Mouse (Mus musculus): ENCODE results near the gene Rad51b. TPM values are rescaled to one million over a fixed set of nuclear protein-coding genes. Genes with fewer than 3 reads are reported as not detected.

Gene Rad51b
- total RNA-seq, 4 experiments from 2014 or later, result 0.71 to 0.95 (median 0.78) TPM

DNA sequence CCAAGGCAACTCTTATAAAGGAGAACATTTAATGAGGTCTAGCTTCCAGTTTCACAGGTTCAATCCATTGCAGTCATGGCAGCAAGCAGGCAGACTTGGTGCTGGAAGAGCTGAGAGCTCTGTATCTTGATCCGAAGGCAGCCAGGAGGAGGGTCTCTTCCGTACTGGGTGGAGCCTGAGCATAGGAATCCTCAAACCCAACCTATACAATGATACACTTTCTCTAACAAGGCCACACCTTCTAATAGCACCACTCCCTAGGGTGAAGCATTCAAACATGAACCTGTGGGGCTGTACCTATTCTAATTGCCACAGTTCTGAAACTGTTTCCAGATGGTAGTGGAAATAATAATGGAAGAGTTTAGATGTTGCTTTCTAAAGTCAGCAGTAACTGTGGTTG lies 33.5 kb downstream of the Rad51b start:
- DNase-seq (ENCODE audit: low spot score), result no peak

DNA sequence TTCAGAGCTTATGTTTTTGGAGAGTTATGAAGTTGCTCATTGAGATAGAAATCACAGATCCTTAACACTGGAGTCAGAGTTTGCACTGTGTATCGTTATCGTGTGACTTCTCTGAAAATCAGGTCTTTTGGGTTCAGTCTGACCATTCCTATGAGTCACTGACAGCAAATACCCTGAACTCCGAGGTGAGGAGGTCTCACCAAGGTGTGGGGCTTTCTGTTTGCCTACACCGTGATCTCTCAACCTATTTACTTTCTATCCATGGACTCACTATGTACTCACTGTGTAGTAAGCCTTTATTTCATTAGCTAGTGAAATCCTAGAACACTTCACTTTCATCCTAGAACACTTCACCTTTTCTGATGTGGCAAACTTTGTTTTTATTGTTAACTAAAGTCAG lies 34.6 kb downstream of the Rad51b start:
- no peak for DNase-seq (ENCODE audit: low spot score)

DNA sequence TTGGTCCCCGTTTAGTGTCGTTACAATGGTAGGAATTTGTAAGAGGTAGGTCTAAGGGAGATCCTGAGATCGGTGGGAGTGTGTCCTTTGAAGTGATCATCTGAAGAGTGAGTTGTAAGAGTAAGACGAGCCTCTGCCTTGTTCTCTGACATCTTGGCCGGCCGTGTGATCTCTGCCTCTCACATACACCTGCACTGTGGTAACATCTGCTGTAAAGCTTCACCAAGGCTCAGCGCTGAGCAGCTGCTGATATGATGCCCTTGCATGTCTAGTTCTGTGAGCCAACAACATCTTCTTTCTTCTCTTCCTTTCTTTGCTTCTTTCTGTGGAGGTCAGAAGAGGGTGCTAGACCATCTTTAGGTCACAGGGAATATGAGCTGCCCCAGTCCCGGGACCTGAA lies 41.7 kb downstream of the Rad51b start:
- DNase-seq (ENCODE audit: low spot score), result no peak

DNA sequence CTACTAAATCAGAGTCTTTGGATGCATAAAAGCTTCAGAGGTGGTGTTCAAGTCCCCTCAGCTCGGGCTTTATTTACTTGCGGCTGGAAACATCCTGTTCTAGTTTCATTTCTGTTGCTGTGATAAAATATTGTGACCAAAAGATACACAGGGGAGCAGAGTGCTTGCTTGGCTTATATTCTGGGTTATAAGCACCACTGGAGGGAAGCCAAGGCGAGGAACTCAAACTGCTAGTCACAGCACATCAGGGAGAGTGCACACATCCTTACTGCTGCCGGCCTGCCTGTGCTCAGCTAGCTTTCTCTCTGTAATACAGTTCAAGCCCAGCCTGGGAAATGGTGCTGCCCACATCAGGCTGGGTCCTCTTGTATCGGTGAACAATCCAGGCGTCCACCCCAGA lies 43.4 kb downstream of the Rad51b start:
- DNase-seq (ENCODE audit: low spot score), result no peak

DNA sequence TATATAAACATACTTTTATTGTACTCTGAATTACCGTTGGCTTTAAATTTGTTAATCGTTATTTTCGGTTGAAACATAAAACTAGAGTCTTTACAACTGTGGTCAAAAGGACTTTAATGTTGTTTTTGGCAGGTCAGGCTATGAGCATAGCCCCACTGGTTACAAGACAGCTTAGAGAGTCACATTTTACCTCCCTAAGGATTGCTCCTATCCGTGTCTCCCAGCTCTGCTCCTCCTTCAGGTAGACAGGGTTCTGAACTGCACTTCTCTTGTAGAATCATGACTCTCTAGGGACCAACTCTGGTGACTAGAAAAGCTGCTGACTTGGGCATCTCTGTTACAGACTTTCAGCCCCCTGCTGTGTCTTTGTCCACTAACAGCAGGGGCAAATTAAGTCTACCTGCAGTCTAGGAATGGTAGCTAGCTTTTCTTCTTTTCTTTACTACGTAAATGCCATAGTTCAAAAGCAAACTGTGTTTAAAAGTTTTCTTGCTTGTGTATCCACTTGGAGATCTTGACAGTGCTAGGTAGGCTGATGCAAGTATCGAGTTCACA lies 44.3 kb downstream of the Rad51b start:
- no peak for DNase-seq (ENCODE audit: low spot score)

DNA sequence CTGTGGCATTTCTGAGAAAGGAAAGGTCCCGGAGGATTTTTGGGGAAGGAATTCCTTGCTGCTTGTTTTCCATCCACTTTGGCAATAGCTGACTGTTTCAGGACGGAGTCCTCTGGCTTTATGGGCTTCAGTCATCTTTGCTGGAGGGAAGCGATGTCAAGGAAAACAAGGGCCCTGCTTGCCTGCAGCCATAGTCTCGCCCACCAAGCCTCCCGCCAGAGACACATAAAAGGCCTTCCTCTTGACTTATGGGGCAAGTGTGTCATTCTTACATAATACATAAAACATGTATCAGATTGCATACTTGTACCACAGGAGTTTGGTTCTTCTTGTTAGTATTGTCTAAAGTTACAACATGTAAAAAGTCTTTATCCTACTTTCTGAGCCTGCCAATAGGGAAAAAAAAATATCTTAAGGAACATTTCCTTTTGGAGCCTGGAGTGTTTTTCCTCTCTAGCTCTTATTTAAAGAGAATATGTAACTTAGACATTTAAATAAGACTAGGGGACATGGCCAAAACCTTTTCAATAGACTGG lies 49.2 kb downstream of the Rad51b start:
- no peak for DNase-seq (ENCODE audit: low spot score)

DNA sequence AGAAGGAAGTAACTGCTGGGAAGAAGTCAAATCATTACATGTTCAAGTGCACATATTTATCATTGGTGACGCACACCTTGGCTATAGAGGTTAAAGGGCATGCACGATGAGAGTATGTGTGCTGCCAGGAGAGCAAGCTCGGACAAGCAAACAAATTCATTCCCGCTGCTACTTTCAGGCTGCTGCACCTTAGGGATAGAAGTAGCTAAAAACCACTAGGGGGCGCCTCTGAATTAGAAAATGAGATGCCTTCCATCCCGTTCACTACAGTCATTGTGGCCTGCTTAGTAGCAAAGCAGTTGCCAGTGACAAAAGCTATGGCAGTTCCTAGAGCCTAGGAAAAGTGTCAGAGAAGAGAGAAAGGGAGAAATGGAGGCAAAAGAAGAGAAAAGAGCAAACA lies 50.6 kb downstream of the Rad51b start:
- DNase-seq (ENCODE audit: low spot score), result peak; percentile 75

DNA sequence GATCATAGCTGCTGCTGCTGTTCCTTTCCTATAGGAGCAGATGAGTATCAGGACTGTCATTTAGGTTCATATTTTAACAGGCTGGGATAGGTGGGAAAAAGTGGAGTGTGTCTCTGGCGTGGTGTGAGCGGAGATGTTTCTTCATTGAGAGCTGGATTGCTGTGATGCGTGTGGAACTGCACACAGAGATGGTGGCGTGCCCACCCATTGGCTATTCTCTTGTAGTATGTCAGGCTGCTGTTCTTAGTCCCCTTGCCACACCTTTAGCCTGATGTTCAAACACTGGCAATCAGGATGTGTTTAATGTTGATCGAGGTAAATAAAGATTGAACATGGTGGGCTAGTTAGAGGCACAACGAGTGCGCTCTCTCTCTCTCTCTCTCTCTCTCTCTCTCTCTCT lies 54.4 kb downstream of the Rad51b start:
- DNase-seq (ENCODE audit: low spot score), result no peak

DNA sequence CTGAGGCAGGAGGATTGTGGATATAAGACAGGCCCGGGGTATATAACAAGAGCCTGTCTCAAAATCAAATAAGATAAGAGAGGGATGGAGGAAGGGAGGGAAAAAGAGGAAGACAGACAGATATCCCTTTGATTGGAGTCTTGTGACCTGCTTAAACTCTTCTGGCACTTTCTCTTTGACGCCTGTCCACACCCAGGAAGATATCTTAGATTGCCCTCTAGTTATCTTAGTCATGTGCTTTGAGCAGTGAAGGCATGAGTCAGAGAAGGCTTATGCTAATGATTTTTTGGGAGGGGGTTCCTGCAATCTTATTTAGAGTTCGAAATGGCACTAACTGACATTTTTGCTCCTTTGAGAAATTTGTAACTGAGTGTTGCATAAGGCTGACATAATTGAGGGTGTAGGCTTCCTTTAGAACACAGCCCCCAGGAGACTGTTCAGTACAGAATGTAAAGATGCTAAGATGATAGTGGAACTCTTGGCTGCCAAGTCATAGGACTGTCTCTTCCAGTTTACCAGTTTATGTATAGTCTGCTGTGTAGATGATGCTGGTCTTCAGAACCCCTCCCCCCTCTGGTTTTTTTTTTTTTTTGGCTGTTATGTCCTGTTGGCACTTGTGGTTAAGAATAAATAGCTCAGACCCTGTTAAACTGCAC lies 55.1 kb downstream of the Rad51b start:
- DNase-seq (ENCODE audit: low spot score), result no peak

DNA sequence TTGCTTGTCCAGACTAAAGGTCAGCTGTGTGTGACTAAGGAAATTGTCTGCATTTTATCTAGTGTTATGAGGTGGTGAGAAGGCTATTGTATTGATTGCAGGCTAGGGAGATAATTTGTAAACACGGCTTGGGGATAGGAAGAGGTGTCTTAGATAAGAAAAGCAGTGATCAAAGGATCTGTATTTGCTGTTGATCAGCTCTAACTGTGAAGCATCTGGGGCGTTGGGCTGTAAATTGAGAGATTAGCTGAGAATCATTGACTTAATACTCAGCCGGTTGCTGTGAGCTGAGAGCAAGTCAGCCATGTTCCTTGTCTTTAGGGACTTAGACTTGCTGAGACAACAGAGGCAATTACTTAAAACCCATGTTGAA lies 55.6 kb downstream of the Rad51b start:
- no peak for DNase-seq (ENCODE audit: low spot score)

DNA sequence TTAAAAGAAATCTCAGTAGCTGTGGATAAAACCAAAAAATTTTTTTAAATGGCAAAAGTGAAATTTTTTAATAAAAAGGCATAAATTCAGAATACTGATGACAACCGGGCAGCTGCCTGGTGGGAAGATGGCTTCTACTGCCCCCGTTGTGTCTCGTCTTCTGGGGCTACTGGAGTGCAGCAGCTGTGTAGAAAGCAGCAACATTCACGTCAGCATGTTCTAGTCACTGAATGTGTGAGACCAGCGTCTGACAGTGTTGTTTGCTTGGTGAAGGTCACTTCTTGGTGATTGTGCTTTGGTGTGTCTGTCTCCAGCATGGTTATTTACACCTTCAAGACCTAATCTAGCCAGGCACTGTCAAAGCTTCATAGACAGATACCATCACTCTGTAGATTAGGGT lies 56.3 kb downstream of the Rad51b start:
- no peak for DNase-seq (ENCODE audit: low spot score)

DNA sequence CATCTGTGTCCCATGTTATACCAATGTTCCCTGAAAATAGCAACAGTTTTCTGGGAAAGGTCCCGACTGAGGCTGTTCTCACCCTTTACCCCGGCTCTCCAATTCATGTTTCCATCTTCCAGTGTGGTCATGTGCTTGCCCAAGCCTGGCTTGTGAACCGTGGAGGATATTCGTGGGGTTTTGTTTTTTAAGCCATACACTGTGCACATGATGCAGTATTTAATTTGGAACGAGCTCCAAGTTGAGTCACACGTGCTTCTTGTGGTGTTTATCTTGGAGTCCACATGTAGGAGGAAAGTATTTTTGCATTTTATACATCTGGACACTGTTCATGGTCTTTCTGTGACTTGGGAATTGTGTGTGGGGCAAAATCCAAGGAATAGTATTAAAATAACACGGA lies 57.5 kb downstream of the Rad51b start:
- DNase-seq (ENCODE audit: low spot score), result no peak

DNA sequence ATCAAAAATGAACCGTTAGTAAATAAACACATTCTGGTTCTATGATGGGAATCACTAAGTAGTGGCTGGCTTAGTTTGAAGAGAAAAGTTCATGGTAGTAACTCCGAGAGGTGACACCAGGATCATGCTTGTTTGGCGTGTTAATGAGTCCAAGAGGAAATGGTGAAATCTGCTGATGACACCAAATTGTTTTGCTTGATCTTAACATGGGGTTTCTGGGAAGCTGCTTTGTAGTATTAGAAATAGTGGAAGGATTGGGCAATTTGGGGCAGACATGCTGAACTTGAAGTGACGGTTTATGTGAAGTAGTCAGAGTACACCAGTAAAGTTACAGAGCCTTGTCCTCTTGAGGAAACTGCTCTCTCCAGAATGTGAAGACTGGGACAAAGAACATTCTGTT lies 59.1 kb downstream of the Rad51b start:
- no peak for DNase-seq (ENCODE audit: low spot score)

DNA sequence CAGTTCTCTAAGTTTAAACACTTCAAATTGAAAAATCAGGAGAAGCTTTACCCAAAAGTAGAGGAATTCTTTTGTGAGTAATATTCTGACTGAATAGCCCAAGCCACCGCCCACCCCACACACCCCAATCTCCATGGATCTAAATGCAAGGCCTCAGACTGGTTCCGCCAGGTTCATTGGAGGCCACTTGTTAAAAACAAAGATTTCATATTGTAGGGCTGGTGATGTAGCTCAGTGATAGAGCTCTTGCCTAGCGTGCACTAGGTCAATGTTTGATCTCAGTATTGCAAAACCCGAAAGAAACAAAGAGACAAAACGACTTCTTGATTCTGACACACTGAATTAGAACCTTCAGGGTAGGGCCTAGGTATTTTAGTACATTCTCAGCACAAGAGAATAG lies 60.5 kb downstream of the Rad51b start:
- no peak for DNase-seq (ENCODE audit: low spot score)

DNA sequence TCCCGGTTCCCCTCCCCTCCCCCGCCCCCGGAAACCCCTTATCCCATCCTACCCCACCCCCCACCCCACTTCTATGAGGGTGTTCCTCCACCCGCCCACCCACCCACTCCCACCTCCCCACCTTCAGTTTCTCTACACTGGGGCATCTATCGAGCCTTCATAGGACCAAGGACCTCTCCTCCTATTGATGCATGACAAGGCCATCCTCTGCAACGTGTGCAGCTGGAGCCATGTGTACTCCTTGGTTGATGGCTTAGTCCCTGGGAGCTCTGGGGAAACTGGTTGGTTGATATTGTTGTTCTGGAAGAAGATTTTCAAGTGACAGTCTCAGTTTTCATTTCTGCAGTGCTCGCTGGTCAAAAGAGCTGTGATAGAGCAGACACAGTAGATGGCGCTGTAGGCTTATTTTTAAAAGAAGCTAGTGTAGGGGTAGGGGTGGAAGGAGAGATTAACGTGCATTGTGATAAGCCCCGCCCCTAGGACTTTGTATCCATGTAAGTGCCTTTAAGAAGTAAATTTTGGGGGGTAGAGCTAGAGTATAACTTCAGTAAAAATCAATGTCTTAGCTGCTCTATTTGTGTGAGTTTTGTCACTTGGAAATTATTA lies 61.6 kb downstream of the Rad51b start:
- peak; percentile 68 for DNase-seq (ENCODE audit: low spot score)

DNA sequence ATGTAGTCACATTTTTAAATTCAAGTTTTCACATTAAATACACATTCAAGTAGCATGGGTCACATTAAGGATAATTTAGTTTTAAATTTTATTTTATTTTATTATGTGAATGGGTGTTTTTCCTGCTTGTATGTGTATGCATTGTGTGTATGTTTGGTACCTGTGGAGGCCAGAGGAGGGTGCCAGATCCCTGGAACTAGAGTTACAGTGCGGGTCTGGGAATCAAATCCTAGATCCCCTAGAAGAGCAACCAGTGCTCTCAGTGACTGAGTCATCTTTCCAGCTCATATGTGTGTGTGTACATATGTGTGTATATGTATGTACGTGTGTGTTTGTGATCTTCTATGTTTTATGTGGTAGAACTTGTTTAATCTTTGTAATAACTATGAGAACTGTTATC lies 62.3 kb downstream of the Rad51b start:
- no peak for DNase-seq (ENCODE audit: low spot score)

DNA sequence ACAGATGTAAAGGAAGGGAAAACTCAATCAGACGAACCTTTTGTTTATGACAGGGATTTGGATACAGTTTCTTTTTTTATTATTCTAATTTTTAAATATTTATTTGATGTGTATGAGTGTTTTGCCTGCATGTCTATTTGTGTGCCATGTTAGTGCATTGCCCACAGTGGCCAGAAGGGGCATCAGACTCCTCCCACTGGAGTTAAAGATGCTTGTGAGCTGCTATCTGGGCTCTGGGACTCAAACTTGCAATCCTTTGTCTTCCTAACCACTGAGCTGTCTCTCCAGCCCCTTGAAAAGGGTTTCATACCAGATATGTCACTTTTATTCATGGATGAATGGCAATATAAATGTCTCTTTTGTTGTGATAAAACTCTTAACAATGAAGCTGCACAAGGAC lies 65.1 kb downstream of the Rad51b start:
- DNase-seq (ENCODE audit: low spot score), result no peak

DNA sequence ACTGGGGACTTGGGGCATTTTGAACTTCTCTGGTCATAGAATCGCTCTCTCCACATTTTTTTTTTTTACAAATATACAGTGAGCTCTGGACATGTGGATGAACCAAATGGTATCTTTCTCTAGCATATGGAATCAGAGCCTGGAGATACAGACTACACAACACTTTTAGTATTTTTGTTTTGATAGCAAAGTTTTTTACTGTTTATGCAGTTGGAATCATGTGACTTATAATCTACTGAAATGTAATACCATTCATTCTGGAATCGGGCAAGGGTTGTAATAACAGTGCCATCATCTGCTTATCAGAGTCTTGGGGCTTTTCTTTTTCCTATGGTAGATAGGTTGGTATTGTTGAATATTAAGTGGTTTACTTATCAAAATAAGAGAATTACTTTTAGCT lies 67.2 kb downstream of the Rad51b start:
- no peak for DNase-seq (ENCODE audit: low spot score)

DNA sequence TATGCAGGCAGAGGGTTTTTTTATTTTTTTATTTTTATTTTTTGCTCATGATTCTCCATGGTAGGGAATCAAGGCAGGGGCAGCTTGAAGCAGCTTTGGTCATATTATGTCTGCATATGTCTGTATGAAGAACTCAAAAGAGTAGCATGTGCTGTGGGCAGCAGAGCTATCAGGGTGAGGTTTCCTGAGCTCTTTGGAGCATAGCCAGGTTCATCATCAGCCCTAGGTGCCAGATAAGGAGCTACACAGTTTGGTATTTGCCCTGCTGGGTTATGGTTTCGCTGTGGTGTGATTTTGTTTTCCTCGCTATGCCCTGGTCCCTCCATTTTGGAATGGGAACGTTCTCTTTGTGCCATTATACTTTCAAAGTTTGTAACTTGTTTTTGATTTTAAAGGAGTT lies 71.7 kb downstream of the Rad51b start:
- no peak for DNase-seq (ENCODE audit: low spot score)

DNA sequence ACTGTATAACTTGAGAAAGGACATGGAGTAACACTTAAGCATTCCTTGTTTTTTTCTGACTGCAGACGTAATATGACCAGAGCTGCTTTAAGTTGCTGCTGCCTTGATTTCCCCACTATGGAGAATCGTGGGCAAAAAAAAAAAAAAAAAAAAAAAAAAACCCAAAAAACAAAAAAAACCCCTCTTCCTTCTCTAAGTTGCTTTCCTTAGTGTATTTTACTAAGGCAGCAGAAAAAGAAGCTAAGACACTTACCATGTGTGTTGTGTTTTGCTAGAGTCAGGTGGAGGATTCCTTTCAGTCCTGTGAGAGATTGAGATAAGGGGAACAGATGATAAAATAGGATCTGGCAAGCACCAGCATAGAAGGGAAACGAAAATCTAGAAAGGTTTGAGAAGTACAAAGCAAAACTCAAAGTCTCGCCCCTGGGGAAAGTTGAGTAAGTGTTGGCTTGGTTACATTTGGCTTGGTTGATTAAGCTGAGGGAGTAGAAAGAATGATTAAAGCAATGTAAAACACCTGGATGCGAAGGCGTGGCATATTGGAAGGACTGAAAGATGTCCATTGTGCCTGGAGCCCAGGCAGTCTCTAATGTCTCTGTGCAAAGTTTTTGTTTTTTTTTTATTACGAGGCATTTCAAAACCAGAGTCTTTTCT lies 72.6 kb downstream of the Rad51b start:
- no peak for DNase-seq (ENCODE audit: low spot score)

DNA sequence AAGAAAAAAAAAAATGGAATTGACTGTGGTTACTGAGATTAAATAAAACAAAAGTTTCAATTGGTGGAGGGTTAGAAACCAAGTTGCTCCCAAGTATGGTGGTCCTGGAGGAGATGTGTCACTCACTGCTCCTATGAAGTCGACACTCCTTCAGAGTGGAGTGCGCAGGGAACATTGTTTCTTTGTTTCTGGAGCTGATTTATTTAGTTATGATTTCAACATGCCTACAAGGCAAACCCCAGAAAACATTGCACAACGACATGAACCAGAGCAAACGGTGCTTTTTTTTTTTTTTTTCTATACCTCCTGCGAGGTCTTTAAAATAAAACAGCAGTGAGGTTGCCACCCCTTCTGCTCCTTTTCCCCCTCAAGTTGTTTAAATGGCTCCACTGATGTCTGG lies 75.6 kb downstream of the Rad51b start:
- DNase-seq (ENCODE audit: low spot score), result no peak

DNA sequence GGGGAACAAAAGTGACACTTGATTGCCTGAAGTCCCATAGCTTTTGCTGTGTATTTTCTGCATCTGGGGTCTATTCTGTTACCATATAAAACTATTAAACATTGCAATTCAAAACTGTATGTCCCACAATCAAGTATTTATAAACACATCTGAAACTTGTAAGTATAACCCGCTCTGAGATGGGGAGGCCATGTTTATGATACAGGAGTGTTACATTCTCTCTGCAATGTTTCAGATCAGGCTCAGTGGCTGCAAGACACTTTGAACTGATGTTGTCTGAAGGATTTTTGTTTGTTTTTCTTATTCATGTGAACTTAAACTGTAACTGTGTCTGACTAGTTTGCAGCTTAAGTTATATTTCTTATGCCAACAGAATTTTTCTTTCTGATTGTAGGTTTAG lies 80.3 kb downstream of the Rad51b start:
- DNase-seq (ENCODE audit: low spot score), result no peak

DNA sequence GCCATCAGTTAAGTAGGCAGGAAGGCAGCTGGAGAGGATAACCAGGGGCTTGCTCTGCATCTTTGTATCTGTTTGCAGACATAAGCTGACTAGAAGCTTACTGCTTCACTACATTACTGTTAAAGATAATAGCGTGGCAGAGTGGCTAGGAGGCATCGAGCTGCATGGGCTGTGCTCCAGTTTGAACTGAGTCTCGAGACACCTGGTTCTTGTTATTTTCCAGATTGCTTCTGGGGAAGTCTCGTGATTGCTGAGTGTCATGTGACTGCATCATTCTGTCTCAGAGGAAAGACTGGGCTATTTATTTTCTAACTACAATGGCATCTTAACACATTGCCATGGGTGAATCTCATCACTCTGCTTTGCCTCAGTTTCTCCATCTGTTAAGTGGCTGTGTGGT lies 80.8 kb downstream of the Rad51b start:
- no peak for DNase-seq (ENCODE audit: low spot score)

Measured in heart, adult 8-10 months (tissue).